Mouse (Mus musculus) liver, embryonic 15.5 days (tissue): ENCODE measurements at regions not wholly inside any gene's neighbourhood (a gene's known extent, or its start where the extent isn't known, plus 50 kb on each side); places are given as distances from the start of the nearest gene placed in this dataset.

ENCODE experiments used
- ATAC-seq: fragments of 200-750 bp; cut with Nextera tagmentation; 2 replicates; pipeline ENCODE4 v1.8.0; 2017; ENCODE audit warnings: moderate number of reproducible peaks, mild to moderate bottlenecking, moderate library complexity; ENCODE audit not compliant: insufficient read depth
- H3K27ac ChIP-seq: fragments of 300-500 bp; sonication (generic); replicated peaks from 2 replicates; pipeline ENCODE4 v1.5.1; 2015; ENCODE audit warnings: mild to moderate bottlenecking, inconsistent platforms
- H3K27me3 ChIP-seq: fragments of 300-500 bp; sonication (generic); 2 replicates; pipeline ENCODE4 v1.6.1; 2015; ENCODE audit warnings: mild to moderate bottlenecking, inconsistent platforms
- H3K36me3 ChIP-seq: fragments of 300-500 bp; sonication (generic); replicated peaks from 2 replicates; pipeline ENCODE4 v1.6.1; 2015; ENCODE audit warnings: moderate library complexity, mild to moderate bottlenecking, inconsistent platforms
- H3K4me1 ChIP-seq: fragments of 300-500 bp; sonication (generic); replicated peaks from 2 replicates; pipeline ENCODE4 v1.6.1; 2015; ENCODE audit warnings: inconsistent platforms
- H3K4me2 ChIP-seq: fragments of 300-500 bp; sonication (generic); 2 replicates; pipeline ENCODE4 v1.6.1; 2015; ENCODE audit warnings: moderate library complexity, mild to moderate bottlenecking, inconsistent platforms
- H3K4me3 ChIP-seq: fragments of 300-500 bp; sonication (generic); replicated peaks from 2 replicates; pipeline ENCODE4 v1.5.1; 2015; ENCODE audit warnings: mild to moderate bottlenecking, inconsistent platforms
- H3K9ac ChIP-seq: fragments of 300-500 bp; sonication (generic); 2 replicates; pipeline ENCODE4 v1.6.1; 2015; ENCODE audit warnings: moderate library complexity, mild to moderate bottlenecking, inconsistent platforms
- H3K9me3 ChIP-seq: fragments of 300-500 bp; sonication (generic); replicated peaks from 2 replicates; pipeline ENCODE4 v1.6.1; 2016; ENCODE audit warnings: inconsistent platforms
- WGBS: fragments of 180-500 bp; shearing (Covaris S2); methylation state at CpG from one replicate; pipeline ENCODE4 v1.1.7; 2015; ENCODE audit warnings: mixed read lengths; ENCODE audit not compliant: insufficient replicate concordance; 5-methylcytosine and 5-hydroxymethylcytosine counted together

- H3K4me2 ChIP-seq = no peak overlapping the region
- ATAC-seq = no peak
- 51% methylated on average over 3 of the region's 3 CpGs for WGBS
- H3K4me1 ChIP-seq = no peaks in the 10 kb centered on the region
- no peak overlapping the region for H3K4me3 ChIP-seq
- H3K9me3 ChIP-seq = no peaks in the 10 kb centered on the region
- H3K27me3 ChIP-seq = no peaks in the 10 kb centered on the region
- H3K27ac ChIP-seq = no peak overlapping the region
- no peaks in the 10 kb centered on the region for H3K36me3 ChIP-seq
- H3K9ac ChIP-seq = no peak overlapping the region
Observed at GRCm38 (mm10) chr15:61142851-61143250, 220.0 kb upstream of the A1bg start.

DNA sequence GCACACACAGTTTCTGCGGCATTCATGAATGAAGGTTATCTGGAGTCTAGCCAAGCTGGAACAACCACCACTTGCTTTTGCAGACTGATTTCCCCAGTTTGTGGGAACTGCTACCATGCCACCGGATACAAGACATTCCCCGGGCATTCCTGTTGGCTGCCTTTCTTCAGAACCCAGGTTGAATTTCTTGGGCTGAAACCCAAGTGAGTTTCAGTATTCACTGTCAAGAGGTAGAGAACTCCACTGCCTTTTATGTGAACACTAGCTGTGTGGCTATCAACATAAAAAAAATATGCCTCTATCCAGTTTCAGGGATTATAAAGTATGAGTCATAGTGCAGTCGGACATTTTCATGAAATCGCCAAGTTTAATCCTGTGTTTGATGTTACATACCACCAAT, 216.3 kb upstream of the A1bg start:
- WGBS = 71% methylated on average over 5 of the region's 5 CpGs
- no peaks in the 10 kb centered on the region for H3K9me3 ChIP-seq
- H3K4me3 ChIP-seq = no peak overlapping the region
- no peaks in the 10 kb centered on the region for H3K36me3 ChIP-seq
- no peak overlapping the region for H3K27ac ChIP-seq
- no peaks in the 10 kb centered on the region for H3K27me3 ChIP-seq
- no peak overlapping the region for H3K4me2 ChIP-seq
- ATAC-seq = no peak
- H3K4me1 ChIP-seq = no peaks in the 10 kb centered on the region
- H3K9ac ChIP-seq = no peak overlapping the region

- H3K9me3 ChIP-seq = no peaks in the 10 kb centered on the region
- no peaks in the 10 kb centered on the region for H3K36me3 ChIP-seq
- WGBS = 59% methylated on average over 2 of the region's 2 CpGs
- H3K27ac ChIP-seq = no peak overlapping the region
- H3K27me3 ChIP-seq = no peaks in the 10 kb centered on the region
- H3K9ac ChIP-seq = no peak overlapping the region
- no peak overlapping the region for H3K4me3 ChIP-seq
- ATAC-seq = no peak
- no peak overlapping the region for H3K4me2 ChIP-seq
- H3K4me1 ChIP-seq = no peaks in the 10 kb centered on the region
Observed at GRCm38 (mm10) chr15:61136781-61137180, 214.0 kb upstream of the A1bg start.

- H3K36me3 ChIP-seq = no peaks in the 10 kb centered on the region
- H3K9me3 ChIP-seq = no peaks in the 10 kb centered on the region
- no peak overlapping the region for H3K4me3 ChIP-seq
- no peaks in the 10 kb centered on the region for H3K27me3 ChIP-seq
- H3K27ac ChIP-seq = no peak overlapping the region
- H3K4me2 ChIP-seq = no peak overlapping the region
- H3K4me1 ChIP-seq = no peaks in the 10 kb centered on the region
- WGBS = 38% methylated on average over 1 of the region's 1 CpGs
- ATAC-seq = no peak
- H3K9ac ChIP-seq = no peak overlapping the region
Observed at GRCm38 (mm10) chr15:61133316-61133715, 210.5 kb upstream of the A1bg start.

- H3K9me3 ChIP-seq = no peaks in the 10 kb centered on the region
- H3K4me1 ChIP-seq = no peaks in the 10 kb centered on the region
- no peaks in the 10 kb centered on the region for H3K36me3 ChIP-seq
- ATAC-seq = no peak
- WGBS = 64% methylated on average over 2 of the region's 2 CpGs
- no peak overlapping the region for H3K4me3 ChIP-seq
- no peak overlapping the region for H3K9ac ChIP-seq
- H3K27me3 ChIP-seq = no peaks in the 10 kb centered on the region
- no peak overlapping the region for H3K27ac ChIP-seq
- no peak overlapping the region for H3K4me2 ChIP-seq
Observed at GRCm38 (mm10) chr15:61127971-61128370, 205.2 kb upstream of the A1bg start.

- Histone ChIP-seq H3K27ac (no peak overlapping the region), H3K36me3 (no peaks in the 10 kb centered on the region), H3K9me3 (no peaks in the 10 kb centered on the region), H3K27me3 (no peaks in the 10 kb centered on the region), H3K4me1 (no peaks in the 10 kb centered on the region), H3K4me2 (no peak overlapping the region), H3K4me3 (no peak overlapping the region), H3K9ac (no peak overlapping the region)
- ATAC-seq = no peak
Observed at GRCm38 (mm10) chr15:61127130-61127529, 204.3 kb upstream of the A1bg start.

GRCm38 (mm10) chr15:61116912-61117311, 194.1 kb upstream of the A1bg start:
- H3K27me3 ChIP-seq = no peaks in the 10 kb centered on the region
- H3K4me2 ChIP-seq = no peak overlapping the region
- no peaks in the 10 kb centered on the region for H3K9me3 ChIP-seq
- no peaks in the 10 kb centered on the region for H3K4me1 ChIP-seq
- no peak for ATAC-seq
- H3K27ac ChIP-seq = no peak overlapping the region
- no peaks in the 10 kb centered on the region for H3K36me3 ChIP-seq
- no peak overlapping the region for H3K4me3 ChIP-seq
- H3K9ac ChIP-seq = no peak overlapping the region
- WGBS = 6% methylated on average over 1 of the region's 1 CpGs

- 13% methylated on average over 4 of the region's 4 CpGs for WGBS
- H3K4me3 ChIP-seq = no peak overlapping the region
- no peaks in the 10 kb centered on the region for H3K9me3 ChIP-seq
- ATAC-seq = no peak
- no peak overlapping the region for H3K9ac ChIP-seq
- H3K4me2 ChIP-seq = no peak overlapping the region
- H3K4me1 ChIP-seq = no peaks in the 10 kb centered on the region
- no peak overlapping the region for H3K27ac ChIP-seq
- H3K36me3 ChIP-seq = no peaks in the 10 kb centered on the region
- H3K27me3 ChIP-seq = no peaks in the 10 kb centered on the region
Observed at GRCm38 (mm10) chr15:61109429-61110128, 186.8 kb upstream of the A1bg start.

DNA sequence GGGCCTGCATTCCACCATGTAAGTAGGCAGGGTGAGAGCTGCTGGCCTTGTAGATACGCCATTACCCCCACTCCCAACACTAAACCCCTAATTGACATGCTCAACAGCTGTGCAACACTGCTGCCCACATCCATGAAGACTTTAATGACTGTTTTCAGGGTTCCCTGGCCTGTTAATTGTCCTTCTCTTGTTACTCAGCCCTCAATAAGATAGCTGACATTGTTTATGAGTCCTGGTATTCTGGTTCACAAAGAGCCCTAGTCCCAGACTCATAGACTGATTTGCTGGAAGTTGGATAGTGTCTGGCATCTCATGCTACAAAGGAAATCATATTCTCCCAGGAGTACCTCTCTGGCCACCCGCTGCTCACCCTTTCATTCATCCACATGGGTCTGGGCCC, 186.1 kb upstream of the A1bg start:
- Histone ChIP-seq H3K27me3 (no peaks in the 10 kb centered on the region), H3K4me2 (no peak overlapping the region), H3K27ac (no peak overlapping the region), H3K36me3 (no peaks in the 10 kb centered on the region), H3K9me3 (no peaks in the 10 kb centered on the region), H3K9ac (no peak overlapping the region), H3K4me3 (no peak overlapping the region), H3K4me1 (no peaks in the 10 kb centered on the region)
- 48% methylated on average over 2 of the region's 2 CpGs for WGBS
- no peak for ATAC-seq

DNA sequence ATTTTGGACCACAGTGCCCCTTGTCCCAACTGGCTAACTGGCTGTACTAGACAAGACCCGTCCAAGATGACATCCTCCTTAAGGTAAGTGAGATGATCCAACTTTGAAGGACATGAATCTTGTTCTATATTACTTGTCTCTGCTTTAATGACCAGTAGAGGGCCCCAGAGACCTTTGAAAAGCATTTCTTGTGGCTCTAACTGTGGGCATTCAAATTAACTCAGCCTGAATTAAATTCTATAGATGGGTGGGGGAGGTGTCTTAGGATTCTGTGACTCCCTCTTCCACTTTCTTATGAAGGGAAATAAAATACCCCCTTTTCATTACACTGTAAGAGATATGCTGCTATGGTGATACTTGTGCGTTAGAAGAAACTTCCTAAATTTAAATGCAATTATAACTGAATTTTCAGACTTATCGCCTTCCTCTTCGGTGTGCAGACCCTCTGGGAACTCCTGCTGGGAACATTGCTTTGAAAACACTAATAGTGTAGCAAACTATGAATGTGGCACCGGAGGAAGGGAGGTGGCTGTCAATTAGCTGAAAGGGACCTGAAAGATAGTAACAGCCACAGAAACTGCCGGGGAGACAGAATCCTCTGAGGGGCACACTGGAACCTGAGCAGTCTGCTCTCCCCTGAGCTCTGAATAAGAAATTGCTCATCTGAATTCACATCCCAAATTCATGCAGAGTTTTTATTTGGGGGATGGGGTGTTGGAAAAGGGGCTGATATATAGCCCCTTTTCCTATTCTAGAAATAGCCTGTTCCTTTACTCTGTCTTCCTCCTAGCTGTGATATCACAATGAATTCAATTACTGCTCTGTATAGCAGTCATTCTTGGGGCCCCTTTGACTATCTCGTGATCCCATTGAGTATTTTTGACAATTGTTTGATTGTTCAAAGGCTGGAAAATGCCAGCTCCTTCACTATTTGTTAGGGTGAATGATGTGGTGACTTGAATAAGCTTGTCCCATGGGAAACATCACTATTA, 179.9 kb upstream of the A1bg start:
- no peaks in the 10 kb centered on the region for H3K27me3 ChIP-seq
- no peaks in the 10 kb centered on the region for H3K4me1 ChIP-seq
- H3K36me3 ChIP-seq = no peaks in the 10 kb centered on the region
- no peak overlapping the region for H3K9ac ChIP-seq
- H3K9me3 ChIP-seq = no peaks in the 10 kb centered on the region
- no peak for ATAC-seq
- no peak overlapping the region for H3K4me3 ChIP-seq
- H3K27ac ChIP-seq = no peak overlapping the region
- 40% methylated on average over 7 of the region's 7 CpGs for WGBS
- H3K4me2 ChIP-seq = no peak overlapping the region

GRCm38 (mm10) chr15:61100807-61101206, 178.0 kb upstream of the A1bg start:
- ATAC-seq = no peak
- Histone ChIP-seq H3K27me3 (no peaks in the 10 kb centered on the region), H3K27ac (no peak overlapping the region), H3K9ac (no peak overlapping the region), H3K9me3 (no peaks in the 10 kb centered on the region), H3K4me2 (no peak overlapping the region), H3K4me1 (no peaks in the 10 kb centered on the region), H3K4me3 (no peak overlapping the region), H3K36me3 (no peaks in the 10 kb centered on the region)
- WGBS = 51% methylated on average over 4 of the region's 4 CpGs
